Mouse (Mus musculus) lung, embryonic 15.5 days (tissue): Measurements from ENCODE around the gene Snx22. TPM values are rescaled to one million over a fixed set of nuclear protein-coding genes. Genes with fewer than 3 reads are reported as not detected.

Experiments used
- ATAC-seq: fragments of 200-750 bp; cut with Nextera tagmentation; 2 replicates; pipeline ENCODE4 v1.8.0; 2017; ENCODE audit warnings: moderate number of reproducible peaks, borderline replicate concordance; ENCODE audit not compliant: low FRiP score, low TSS enrichment; ENCODE audit errors: extremely low read depth
- H3K27ac ChIP-seq: fragments of 300-500 bp; sonication (generic); 2 replicates; pipeline ENCODE4 v1.5.1; 2015; ENCODE audit warnings: moderate library complexity, mild to moderate bottlenecking, inconsistent platforms
- H3K27me3 ChIP-seq: fragments of 300-500 bp; sonication (generic); 2 replicates; pipeline ENCODE4 v1.6.1; 2015; ENCODE audit warnings: inconsistent platforms
- H3K36me3 ChIP-seq: fragments of 300-500 bp; sonication (generic); 2 replicates; pipeline ENCODE4 v1.6.1; 2015; ENCODE audit warnings: inconsistent platforms
- H3K4me1 ChIP-seq: fragments of 300-500 bp; sonication (generic); 2 replicates; pipeline ENCODE4 v1.6.1; 2015; ENCODE audit warnings: inconsistent platforms
- H3K4me2 ChIP-seq: fragments of 300-500 bp; sonication (generic); 2 replicates; pipeline ENCODE4 v1.6.1; 2015; ENCODE audit warnings: inconsistent platforms, mild to moderate bottlenecking, moderate library complexity
- H3K4me3 ChIP-seq: fragments of 300-500 bp; sonication (generic); 2 replicates; pipeline ENCODE4 v1.5.1; 2015; ENCODE audit warnings: mild to moderate bottlenecking, inconsistent platforms
- H3K9ac ChIP-seq: fragments of 300-500 bp; sonication (generic); 2 replicates; pipeline ENCODE4 v1.6.1; 2015; ENCODE audit warnings: inconsistent platforms
- H3K9me3 ChIP-seq: fragments of 300-500 bp; sonication (generic); 2 replicates; pipeline ENCODE4 v1.6.1; 2016; ENCODE audit warnings: inconsistent platforms
- whole genome bisulfite sequencing: fragments of 180-500 bp; shearing (Covaris S2); methylation state at CpG from one replicate; pipeline ENCODE4 v1.1.7; 2015; 5-methylcytosine and 5-hydroxymethylcytosine counted together
- polyA plus RNA-seq: library from polyadenylated mRNA; unstranded; fragments of >200 nt; fragmentation: Nextera tagmentation; extraction: Ambion mirVana; gene quantifications from 2 replicates; pipeline ENCODE4 v1.2.1, GENCODE M21; 2015

Snx22 gene
- polyA plus RNA-seq, result 9.8 and 10.6 TPM in 2 replicates

- no peak within 1 kb of the TSS for H3K27ac ChIP-seq
- no peaks in the 10 kb centered on the region for H3K9me3 ChIP-seq
- peaks cover 14% of the 10 kb centered on the region for H3K4me1 ChIP-seq
- H3K27me3 ChIP-seq, result peaks cover 23% of the 10 kb centered on the region; the same call in 1 of the 2 replicates
- WGBS, result 2% methylated on average over 22 of the region's 22 CpGs
- H3K4me2 ChIP-seq, result peak within 1 kb of the TSS; percentile 97
- ATAC-seq, result peak; percentile 89
- H3K9ac ChIP-seq, result peak within 1 kb of the TSS; percentile 50
- H3K4me3 ChIP-seq, result peak within 1 kb of the TSS; percentile 53
- H3K36me3 ChIP-seq, result peaks cover 22% of the 10 kb centered on the region
Measured at GRCm38 (mm10) chr9:66069583-66069982, at the start of gene Snx22. TSS of gene Snx22 (minus strand) at chr9:66069719.

- H3K36me3 ChIP-seq, result peaks cover 24% of the 10 kb centered on the region
- H3K9me3 ChIP-seq, result no peaks in the 10 kb centered on the region
- no peak overlapping the region for H3K4me2 ChIP-seq
- WGBS, result 64% methylated on average over 8 of the region's 8 CpGs
- H3K4me3 ChIP-seq, result no peak overlapping the region
- no peak overlapping the region for H3K27ac ChIP-seq
- H3K27me3 ChIP-seq, result no peaks in the 10 kb centered on the region
- no peaks in the 10 kb centered on the region for H3K4me1 ChIP-seq
- no peak overlapping the region for H3K9ac ChIP-seq
- ATAC-seq, result no peak
Measured at GRCm38 (mm10) chr9:66116890-66117289, 47.4 kb upstream of the Snx22 start.

GRCm38 (mm10) chr9:66114341-66114740, 44.8 kb upstream of the Snx22 start:
- H3K4me2 ChIP-seq, result no peak overlapping the region
- no peak overlapping the region for H3K4me3 ChIP-seq
- H3K27me3 ChIP-seq, result no peaks in the 10 kb centered on the region
- H3K4me1 ChIP-seq, result no peaks in the 10 kb centered on the region
- H3K9ac ChIP-seq, result no peak overlapping the region
- no peak for ATAC-seq
- WGBS, result 78% methylated on average over 3 of the region's 3 CpGs
- peaks cover 22% of the 10 kb centered on the region for H3K36me3 ChIP-seq
- H3K9me3 ChIP-seq, result no peaks in the 10 kb centered on the region
- no peak overlapping the region for H3K27ac ChIP-seq

GRCm38 (mm10) chr9:66110611-66111379, 41.3 kb upstream of the Snx22 start:
- Histone ChIP-seq H3K9ac (no peak overlapping the region), H3K36me3 (peaks cover 41% of the 10 kb centered on the region), H3K4me1 (no peaks in the 10 kb centered on the region), H3K27me3 (no peaks in the 10 kb centered on the region), H3K4me3 (no peak overlapping the region), H3K27ac (no peak overlapping the region), H3K9me3 (no peaks in the 10 kb centered on the region), H3K4me2 (no peak overlapping the region)
- WGBS, result 91% methylated on average over 8 of the region's 8 CpGs
- ATAC-seq, result no peak

- peaks cover 41% of the 10 kb centered on the region for H3K36me3 ChIP-seq
- ATAC-seq, result no peak
- no peaks in the 10 kb centered on the region for H3K4me1 ChIP-seq
- H3K27ac ChIP-seq, result no peak overlapping the region
- no peak overlapping the region for H3K4me2 ChIP-seq
- H3K9ac ChIP-seq, result no peak overlapping the region
- WGBS, result 57% methylated on average over 8 of the region's 8 CpGs
- H3K9me3 ChIP-seq, result no peaks in the 10 kb centered on the region
- no peaks in the 10 kb centered on the region for H3K27me3 ChIP-seq
- no peak overlapping the region for H3K4me3 ChIP-seq
Measured at GRCm38 (mm10) chr9:66110126-66110525, 40.6 kb upstream of the Snx22 start.

GRCm38 (mm10) chr9:66109574-66109973, 40.1 kb upstream of the Snx22 start:
- no peak overlapping the region for H3K9ac ChIP-seq
- no peaks in the 10 kb centered on the region for H3K4me1 ChIP-seq
- H3K9me3 ChIP-seq, result no peaks in the 10 kb centered on the region
- H3K4me3 ChIP-seq, result no peak overlapping the region
- H3K27me3 ChIP-seq, result no peaks in the 10 kb centered on the region
- no peak overlapping the region for H3K27ac ChIP-seq
- WGBS, result 94% methylated on average over 1 of the region's 1 CpGs
- no peak for ATAC-seq
- H3K36me3 ChIP-seq, result peaks cover 41% of the 10 kb centered on the region
- no peak overlapping the region for H3K4me2 ChIP-seq

- no peaks in the 10 kb centered on the region for H3K9me3 ChIP-seq
- H3K4me1 ChIP-seq, result no peaks in the 10 kb centered on the region
- H3K9ac ChIP-seq, result no peak overlapping the region
- H3K27me3 ChIP-seq, result no peaks in the 10 kb centered on the region
- WGBS, result 84% methylated on average over 8 of the region's 8 CpGs
- H3K36me3 ChIP-seq, result peaks cover 69% of the 10 kb centered on the region
- H3K4me2 ChIP-seq, result no peak overlapping the region
- no peak overlapping the region for H3K27ac ChIP-seq
- ATAC-seq, result no peak
- H3K4me3 ChIP-seq, result no peak overlapping the region
Measured at GRCm38 (mm10) chr9:66105168-66105567, 35.6 kb upstream of the Snx22 start.

- Histone ChIP-seq H3K9ac (no peak overlapping the region), H3K27ac (no peak overlapping the region), H3K36me3 (peaks cover 70% of the 10 kb centered on the region), H3K27me3 (no peaks in the 10 kb centered on the region), H3K4me3 (no peak overlapping the region), H3K4me1 (no peaks in the 10 kb centered on the region), H3K9me3 (no peaks in the 10 kb centered on the region), H3K4me2 (no peak overlapping the region)
- ATAC-seq, result no peak
- 91% methylated on average over 4 of the region's 4 CpGs for WGBS
Measured at GRCm38 (mm10) chr9:66104601-66105000, 35.1 kb upstream of the Snx22 start.

- Histone ChIP-seq H3K27ac (no peak overlapping the region), H3K36me3 (peaks cover 68% of the 10 kb centered on the region), H3K9ac (no peak overlapping the region), H3K27me3 (no peaks in the 10 kb centered on the region), H3K9me3 (no peaks in the 10 kb centered on the region), H3K4me2 (no peak overlapping the region), H3K4me3 (no peak overlapping the region), H3K4me1 (no peaks in the 10 kb centered on the region)
- ATAC-seq, result no peak
- 91% methylated on average over 6 of the region's 6 CpGs for WGBS
Measured at GRCm38 (mm10) chr9:66102668-66103067, 33.1 kb upstream of the Snx22 start.

GRCm38 (mm10) chr9:66101577-66101976, 32.1 kb upstream of the Snx22 start:
- no peak overlapping the region for H3K4me3 ChIP-seq
- whole genome bisulfite sequencing, result 76% methylated on average over 8 of the region's 8 CpGs
- H3K9ac ChIP-seq, result no peak overlapping the region
- H3K9me3 ChIP-seq, result no peaks in the 10 kb centered on the region
- H3K36me3 ChIP-seq, result peaks cover 74% of the 10 kb centered on the region
- H3K27ac ChIP-seq, result no peak overlapping the region
- H3K27me3 ChIP-seq, result no peaks in the 10 kb centered on the region
- H3K4me1 ChIP-seq, result no peaks in the 10 kb centered on the region
- H3K4me2 ChIP-seq, result no peak overlapping the region
- no peak for ATAC-seq

- 46% methylated on average over 2 of the region's 2 CpGs for WGBS
- Histone ChIP-seq H3K9ac (no peak overlapping the region), H3K4me3 (no peak overlapping the region), H3K27ac (peak overlapping the region; percentile 75), H3K27me3 (no peaks in the 10 kb centered on the region), H3K4me1 (peaks cover 37% of the 10 kb centered on the region), H3K36me3 (peaks cover 74% of the 10 kb centered on the region), H3K9me3 (no peaks in the 10 kb centered on the region), H3K4me2 (no peak overlapping the region)
- no peak for ATAC-seq
Measured at GRCm38 (mm10) chr9:66092664-66093063, 23.1 kb upstream of the Snx22 start.

GRCm38 (mm10) chr9:66091327-66092231, 22.1 kb upstream of the Snx22 start:
- peaks cover 71% of the 10 kb centered on the region for H3K36me3 ChIP-seq

More at GRCm38 (mm10) chr9:66091327-66092231, 22.1 kb upstream of the Snx22 start:
- H3K4me3 ChIP-seq, result no peak overlapping the region
- peak; percentile 66 for ATAC-seq
- peaks cover 37% of the 10 kb centered on the region for H3K4me1 ChIP-seq
- no peaks in the 10 kb centered on the region for H3K27me3 ChIP-seq
- H3K9me3 ChIP-seq, result no peaks in the 10 kb centered on the region
- WGBS, result 35% methylated on average over 6 of the region's 6 CpGs
- no peak overlapping the region for H3K4me2 ChIP-seq
- H3K9ac ChIP-seq, result no peak overlapping the region
- peak overlapping the region; percentile 75 for H3K27ac ChIP-seq
